Mouse (Mus musculus) intestine, embryonic 16.5 days (tissue): ENCODE data around the gene S1pr5. TPM values are rescaled to one million over a fixed set of nuclear protein-coding genes. Genes with fewer than 3 reads are reported as not detected.
"Not testable (repeated sequence)": the region's sequence is repeated elsewhere in the genome, so short reads cannot be mapped to it uniquely, and the experiment has no call there.

Experiments used
- ATAC-seq: fragments of 200-750 bp; cut with Nextera tagmentation; 2 replicates; pipeline ENCODE4 v1.8.0; 2017; ENCODE audit warnings: moderate TSS enrichment, moderate library complexity
- H3K27ac ChIP-seq: fragments of 300-500 bp; sonication (generic); 2 replicates; pipeline ENCODE4 v1.5.1; 2014; ENCODE audit warnings: mild to moderate bottlenecking, low read length
- H3K27me3 ChIP-seq: fragments of 300-500 bp; sonication (generic); replicated peaks from 2 replicates; pipeline ENCODE4 v1.6.1; 2014; ENCODE audit warnings: low read length, control low read depth, mixed read lengths; ENCODE audit not compliant: control insufficient read depth, insufficient read depth
- H3K36me3 ChIP-seq: fragments of 300-500 bp; sonication (generic); 2 replicates; pipeline ENCODE4 v1.6.1; 2014; ENCODE audit warnings: low read length, control low read depth; ENCODE audit not compliant: control insufficient read depth, insufficient read depth
- H3K4me1 ChIP-seq: fragments of 300-500 bp; sonication (generic); 2 replicates; pipeline ENCODE4 v1.6.1; 2014; ENCODE audit warnings: low read length, control low read depth, mixed read lengths; ENCODE audit not compliant: control insufficient read depth, insufficient read depth
- H3K4me2 ChIP-seq: fragments of 300-500 bp; sonication (generic); 2 replicates; pipeline ENCODE4 v1.6.1; 2014; ENCODE audit warnings: low read depth, low read length, control low read depth
- H3K4me3 ChIP-seq: fragments of 300-500 bp; sonication (generic); 2 replicates; pipeline ENCODE4 v1.5.1; 2014; ENCODE audit warnings: mild to moderate bottlenecking, low read length
- H3K9ac ChIP-seq: fragments of 300-500 bp; sonication (generic); 2 replicates; pipeline ENCODE4 v1.6.1; 2014; ENCODE audit warnings: low read depth, low read length
- H3K9me3 ChIP-seq: fragments of 300-500 bp; sonication (generic); 2 replicates; pipeline ENCODE4 v1.6.1; 2016; ENCODE audit warnings: low read length, control low read depth; ENCODE audit not compliant: control insufficient read depth
- WGBS: fragments of 180-500 bp; shearing (Covaris S2); extraction: QIAGEN DNeasy Blood & Tissue Kit; methylation state at CpG from one replicate; pipeline ENCODE4 v1.1.7; 2014; 5-methylcytosine and 5-hydroxymethylcytosine counted together
- polyA plus RNA-seq: library from polyadenylated mRNA; unstranded; fragments of >200 nt; fragmentation: Nextera tagmentation; extraction: Ambion mirVana; gene quantifications from 2 replicates; pipeline ENCODE4 v1.2.1, GENCODE M21; 2015

S1pr5 gene
- polyA plus RNA-seq, 1 experiment from 2014 or later: 0.06 TPM

DNA sequence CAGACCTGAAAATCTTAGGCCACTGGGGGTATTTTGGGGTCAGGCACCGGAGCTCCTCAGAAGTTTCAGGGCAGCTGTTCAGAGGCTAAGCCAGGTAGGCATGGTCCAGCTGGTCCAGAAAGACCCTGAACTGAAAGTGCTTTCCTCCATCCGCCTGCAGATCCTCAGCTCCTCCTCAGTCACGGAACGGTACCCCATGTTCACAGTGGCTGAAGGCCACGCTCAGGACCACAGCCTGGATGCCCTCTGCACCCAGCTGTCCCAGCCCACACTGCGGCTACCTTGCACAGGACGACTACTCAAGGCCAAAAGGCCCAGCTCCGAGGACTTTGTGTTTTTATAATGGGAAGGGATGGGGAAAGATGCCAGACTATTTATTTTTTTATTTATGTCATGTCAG, 24.9 kb upstream of the S1pr5 start:
- Histone ChIP-seq H3K27ac (no peak overlapping the region), H3K9ac (no peak overlapping the region), H3K9me3 (no peaks in the 10 kb centered on the region), H3K27me3 (no peaks in the 10 kb centered on the region), H3K36me3 (peaks cover 48% of the 10 kb centered on the region), H3K4me3 (no peak overlapping the region), H3K4me1 (no peaks in the 10 kb centered on the region), H3K4me2 (no peak overlapping the region)
- 87% methylated on average over 8 of the region's 8 CpGs for WGBS
- ATAC-seq: no peak

DNA sequence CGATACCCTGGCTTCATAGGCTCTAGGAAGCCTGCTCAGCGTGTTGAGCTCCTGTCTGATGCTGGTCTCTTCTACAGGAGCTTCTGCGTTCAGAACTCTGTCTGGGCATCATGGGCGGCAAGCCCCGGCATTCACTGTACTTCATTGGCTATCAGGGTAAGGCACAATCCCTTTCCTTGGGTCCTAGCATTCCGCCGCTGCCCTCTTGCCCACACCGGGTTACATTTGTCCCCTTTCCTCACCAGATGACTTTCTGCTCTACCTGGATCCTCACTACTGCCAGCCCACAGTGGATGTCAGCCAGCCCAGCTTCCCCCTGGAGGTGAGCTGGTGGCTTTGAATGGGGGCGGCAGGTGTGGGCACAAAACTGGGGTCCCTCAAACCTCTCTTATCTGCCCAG, 24.1 kb upstream of the S1pr5 start:
- Histone ChIP-seq H3K4me2 (no peak overlapping the region), H3K9me3 (no peaks in the 10 kb centered on the region), H3K4me1 (0 out of 2 replicates have a peak, but pooled peaks cover 1% of the 10 kb centered on the region), H3K27me3 (no peaks in the 10 kb centered on the region), H3K4me3 (no peak overlapping the region), H3K36me3 (peaks cover 43% of the 10 kb centered on the region), H3K9ac (no peak overlapping the region), H3K27ac (no peak overlapping the region)
- ATAC-seq: no peak
- WGBS: 93% methylated on average over 9 of the region's 9 CpGs

DNA sequence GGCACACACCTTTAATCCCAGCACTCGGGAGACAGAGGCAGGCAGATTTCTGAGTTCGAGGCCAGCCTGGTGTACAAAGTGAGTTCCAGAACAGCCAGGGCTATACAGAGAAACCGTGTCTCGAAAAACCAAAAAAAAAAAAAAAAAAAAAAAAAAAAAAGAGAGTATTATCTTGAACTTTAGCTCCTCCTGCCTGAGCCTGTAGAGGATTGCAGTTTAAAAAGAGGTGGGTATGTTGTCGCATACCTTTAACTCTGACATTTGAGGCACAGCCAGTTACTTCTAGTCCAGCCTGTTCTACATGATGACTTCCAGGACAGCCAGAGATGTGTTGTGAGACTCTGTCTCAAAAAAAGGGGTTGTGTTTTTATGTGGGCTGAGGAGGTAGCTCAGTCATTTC, 21.3 kb upstream of the S1pr5 start:
- WGBS: 68% methylated on average over 5 of the region's 5 CpGs
- not testable (repeated sequence) for H3K4me2 ChIP-seq, H3K9me3 ChIP-seq, H3K4me3 ChIP-seq, ATAC-seq, H3K9ac ChIP-seq, H3K27me3 ChIP-seq, H3K27ac ChIP-seq
- peaks cover 25% of the 10 kb centered on the region for H3K36me3 ChIP-seq
- H3K4me1 ChIP-seq: peaks cover 18% of the 10 kb centered on the region

DNA sequence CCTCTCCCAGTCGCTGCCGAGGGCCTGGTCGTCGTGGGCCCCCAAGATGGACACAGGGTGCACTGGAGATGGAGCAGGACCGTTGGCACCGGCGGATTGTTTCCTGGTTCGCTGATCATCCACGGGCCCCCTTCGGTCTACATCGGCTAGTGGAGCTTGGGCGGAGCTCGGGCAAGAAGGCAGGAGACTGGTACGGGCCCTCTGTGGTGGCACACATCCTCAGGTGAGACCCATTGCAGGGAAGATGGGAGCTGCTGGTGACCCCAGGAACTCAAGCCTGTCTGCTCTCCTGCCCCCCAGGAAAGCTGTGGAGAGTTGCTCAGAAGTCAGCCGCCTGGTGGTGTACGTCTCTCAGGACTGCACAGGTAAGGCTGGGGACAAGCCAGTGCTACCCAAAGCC, 20.1 kb upstream of the S1pr5 start:
- no peak for ATAC-seq
- Histone ChIP-seq H3K27ac (no peak overlapping the region), H3K4me3 (no peak overlapping the region), H3K9me3 (no peaks in the 10 kb centered on the region), H3K36me3 (peaks cover 25% of the 10 kb centered on the region), H3K4me2 (no peak overlapping the region), H3K4me1 (peaks cover 22% of the 10 kb centered on the region), H3K27me3 (no peaks in the 10 kb centered on the region), H3K9ac (no peak overlapping the region)
- 93% methylated on average over 16 of the region's 16 CpGs for WGBS

DNA sequence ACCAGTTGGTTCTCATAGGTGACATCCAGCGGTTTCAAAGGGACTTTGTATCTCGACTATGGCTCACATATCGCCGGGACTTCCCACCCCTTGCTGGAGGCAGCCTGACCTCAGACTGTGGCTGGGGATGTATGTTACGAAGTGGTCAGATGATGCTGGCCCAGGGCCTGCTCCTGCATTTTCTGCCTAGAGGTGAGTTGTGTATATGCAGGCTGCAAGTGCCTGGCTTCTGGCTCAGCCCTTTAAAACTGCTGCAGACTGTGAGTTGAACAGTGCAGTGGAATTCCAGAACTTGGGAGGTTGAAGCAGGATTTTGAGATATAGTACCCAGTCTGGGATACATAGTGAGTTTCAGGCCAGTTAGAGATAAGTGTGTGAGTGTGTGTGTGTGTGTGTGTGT, 18.6 kb upstream of the S1pr5 start:
- Histone ChIP-seq H3K4me1 (peaks cover 24% of the 10 kb centered on the region), H3K9ac (no peak overlapping the region), H3K4me3 (no peak overlapping the region), H3K27ac (no peak overlapping the region), H3K4me2 (0 out of 2 replicates have a peak overlapping the region, but pooled peaks have one; percentile 66), H3K9me3 (no peaks in the 10 kb centered on the region), H3K36me3 (peaks cover 11% of the 10 kb centered on the region), H3K27me3 (no peaks in the 10 kb centered on the region)
- WGBS: 87% methylated on average over 5 of the region's 5 CpGs
- ATAC-seq: no peak

DNA sequence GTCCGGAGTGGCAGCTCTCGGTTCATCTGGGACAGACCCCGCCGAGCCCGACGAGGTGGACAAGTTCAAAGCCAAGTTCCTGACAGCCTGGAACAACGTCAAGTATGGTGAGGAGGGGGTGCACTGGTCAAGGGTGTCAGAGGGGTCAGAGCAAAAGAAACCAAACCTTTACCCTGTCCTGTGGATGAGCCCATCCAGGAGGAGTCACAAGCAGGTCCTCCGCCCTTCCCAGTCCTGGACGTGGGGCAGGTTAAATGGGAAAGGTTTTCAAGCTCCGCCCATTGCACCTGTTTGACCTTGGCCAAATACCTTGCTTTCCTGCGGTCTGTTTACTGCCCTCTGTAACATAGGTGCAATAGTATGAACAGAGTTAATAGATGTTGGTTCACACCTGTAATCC, 17.4 kb upstream of the S1pr5 start:
- peak overlapping the region; percentile 68 for H3K4me3 ChIP-seq
- peaks cover 31% of the 10 kb centered on the region for H3K4me1 ChIP-seq
- H3K27ac ChIP-seq: peak overlapping the region; percentile 43
- H3K27me3 ChIP-seq: no peaks in the 10 kb centered on the region
- WGBS: 5% methylated on average over 11 of the region's 11 CpGs
- peaks cover 11% of the 10 kb centered on the region for H3K36me3 ChIP-seq
- H3K9ac ChIP-seq: peak overlapping the region; percentile 81
- H3K4me2 ChIP-seq: peak overlapping the region; percentile 66
- ATAC-seq: peak; percentile 37
- H3K9me3 ChIP-seq: no peaks in the 10 kb centered on the region

DNA sequence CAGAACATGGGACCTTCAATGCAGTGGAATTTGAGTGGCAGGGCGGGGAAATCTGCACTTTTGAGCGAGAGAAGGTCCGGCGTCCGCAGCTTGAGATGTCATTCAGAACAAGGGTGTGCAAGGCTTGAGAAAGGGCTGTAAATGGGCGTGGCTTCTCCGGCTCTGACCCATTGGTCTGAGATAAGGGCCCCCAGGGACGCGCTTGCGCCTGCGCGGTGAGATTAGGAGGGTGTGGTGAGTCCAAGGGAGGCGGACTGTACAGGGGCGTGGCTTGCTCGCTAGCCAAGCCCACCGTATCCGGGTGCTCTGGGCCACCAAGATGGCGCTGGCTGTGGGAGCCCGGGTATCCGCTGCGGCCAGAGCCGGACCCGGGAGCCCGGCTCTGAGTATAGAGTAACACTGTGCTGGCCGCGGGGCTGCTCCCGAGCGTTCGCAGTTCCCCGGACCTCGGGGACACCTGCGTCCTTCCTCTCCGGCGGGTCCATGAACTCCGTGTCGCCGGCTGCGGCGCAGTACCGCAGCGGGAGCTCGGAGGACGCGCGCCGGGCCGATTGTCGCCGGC, 16.8 kb upstream of the S1pr5 start, which contains the start of gene Atg4d:
Atg4d (plus strand) TSS at position 294 of the 562 bp plus-strand sequence.
- Histone ChIP-seq H3K4me1 (peaks cover 31% of the 10 kb centered on the region), H3K27ac (peak within 1 kb of the TSS; percentile 88), H3K36me3 (peaks cover 11% of the 10 kb centered on the region), H3K9me3 (no peaks in the 10 kb centered on the region), H3K4me3 (peak within 1 kb of the TSS; percentile 68), H3K27me3 (no peaks in the 10 kb centered on the region), H3K4me2 (peak within 1 kb of the TSS; percentile 73), H3K9ac (peak within 1 kb of the TSS; percentile 81)
- WGBS: under 1% methylated on average over 49 of the region's 49 CpGs
- peak; percentile 97 for ATAC-seq

DNA sequence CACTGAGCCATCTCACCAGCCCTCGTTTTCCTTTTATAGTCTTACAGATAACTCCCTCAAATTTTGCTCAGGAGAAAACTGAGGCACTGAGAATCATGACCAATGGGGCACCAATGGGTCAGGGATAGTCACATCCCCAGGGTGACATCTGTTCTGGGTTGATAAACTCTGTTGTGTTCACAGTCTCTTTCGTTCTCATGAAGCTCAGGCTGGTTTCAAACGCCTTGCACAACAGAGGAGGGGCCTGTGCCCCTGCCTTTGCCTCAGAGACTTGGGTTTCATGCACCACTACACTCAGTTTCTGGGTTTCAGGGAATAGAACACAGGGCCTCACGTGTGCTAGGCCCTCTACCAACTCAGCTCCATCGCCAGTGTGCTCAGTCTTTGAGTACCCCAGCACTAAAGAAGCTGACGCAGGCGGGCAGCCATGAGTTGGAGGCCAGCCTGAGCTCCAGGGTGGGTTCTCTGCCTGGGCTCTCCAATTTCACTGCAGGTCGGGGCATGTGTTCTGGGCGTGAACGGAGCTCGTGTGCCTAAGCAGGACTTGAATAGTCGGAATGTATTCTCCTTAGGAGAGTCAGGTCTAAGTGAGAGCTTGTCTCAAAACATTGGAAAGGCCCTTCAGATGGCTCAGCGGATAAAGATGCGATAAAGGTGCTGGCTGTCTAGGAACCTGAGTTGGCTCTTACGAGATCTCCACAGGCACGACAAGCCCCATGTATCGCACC, 16.2 kb upstream of the S1pr5 start:
- Histone ChIP-seq H3K4me3 (peak overlapping the region; percentile 68), H3K36me3 (peaks cover 11% of the 10 kb centered on the region), H3K4me2 (peak overlapping the region; percentile 73), H3K9me3 (no peaks in the 10 kb centered on the region), H3K4me1 (peaks cover 31% of the 10 kb centered on the region), H3K27me3 (no peaks in the 10 kb centered on the region), H3K9ac (peak overlapping the region; percentile 81), H3K27ac (peak overlapping the region; percentile 88)
- 19% methylated on average over 17 of the region's 17 CpGs for WGBS
- peak; percentile 3 for ATAC-seq

DNA sequence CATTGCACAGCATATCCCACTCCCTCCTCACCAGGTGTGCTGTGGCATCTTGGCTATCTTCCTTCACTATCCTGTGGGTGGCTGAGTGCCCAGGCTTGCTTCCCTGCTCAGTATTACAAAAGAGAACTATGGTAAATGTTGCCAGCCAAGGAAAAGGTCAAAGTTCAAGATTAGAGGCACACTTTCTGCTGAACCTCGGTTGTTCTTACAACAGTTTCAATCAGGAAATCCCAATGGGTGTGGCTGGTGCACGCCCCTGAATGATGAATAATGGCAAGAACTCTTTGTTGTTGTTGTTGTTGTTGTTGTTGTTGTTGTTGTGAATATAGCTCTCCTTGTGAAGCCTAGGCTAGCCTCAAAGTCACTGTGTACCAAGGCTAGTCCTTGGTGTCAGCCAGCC, 13.6 kb upstream of the S1pr5 start:
- Histone ChIP-seq H3K4me2 (no peak overlapping the region), H3K4me3 (no peak overlapping the region), H3K4me1 (peaks cover 26% of the 10 kb centered on the region), H3K36me3 (no peaks in the 10 kb centered on the region), H3K27me3 (no peaks in the 10 kb centered on the region; the same call in 1 of the 2 replicates), H3K9ac (no peak overlapping the region), H3K9me3 (no peaks in the 10 kb centered on the region), H3K27ac (peak overlapping the region; percentile 18; the same call in 1 of the 2 replicates)
- ATAC-seq: no peak
- WGBS: 43% methylated on average over 2 of the region's 2 CpGs
